Mouse (Mus musculus) cortical plate, adult 2 months (tissue): ENCODE data around the gene Vmn1r195. TPM values are rescaled to one million over a fixed set of nuclear protein-coding genes. Genes with fewer than 3 reads are reported as not detected.
"Not testable (repeated sequence)": the region's sequence is repeated elsewhere in the genome, so short reads cannot be mapped to it uniquely, and the experiment has no call there.

Source experiments
- H3K27ac ChIP-seq: fragments of 200-500 bp; 2 replicates; pipeline ENCODE4 v1.5.1; 2012; ENCODE audit warnings: low read length, control low read depth, inconsistent platforms; ENCODE audit not compliant: insufficient read depth
- H3K4me1 ChIP-seq: fragments of 200-500 bp; 2 replicates; pipeline ENCODE4 v1.6.1; 2011; ENCODE audit warnings: low read length; ENCODE audit not compliant: control insufficient read depth, insufficient read depth
- H3K4me3 ChIP-seq: fragments of 200-500 bp; 2 replicates; pipeline ENCODE4 v1.5.1; 2011; ENCODE audit warnings: mild to moderate bottlenecking, low read length, control low read depth; ENCODE audit not compliant: insufficient read depth
- CTCF ChIP-seq: fragments of 200-500 bp; IDR thresholded peaks from 2 replicates; pipeline ENCODE4 v1.5.1; 2011; ENCODE audit warnings: mild to moderate bottlenecking, control low read depth, low read length; ENCODE audit not compliant: insufficient read depth; ENCODE audit errors: extremely low read depth
- POLR2A ChIP-seq: fragments of 200-500 bp; IDR thresholded peaks from 2 replicates; pipeline ENCODE4 v1.6.1; 2011; ENCODE audit warnings: mild to moderate bottlenecking, low read length, control low read depth; ENCODE audit not compliant: insufficient read depth; ENCODE audit errors: extremely low read depth
- polyA plus RNA-seq: library from polyadenylated mRNA; depleted of rRNA; stranded (reverse); fragments of >200 nt; gene quantifications from 2 replicates; pipeline ENCODE4 v1.2.3, GENCODE M21; 2012; rRNA removed

The Vmn1r195 gene
- polyA plus RNA-seq, result not detected in 2 replicates

DNA sequence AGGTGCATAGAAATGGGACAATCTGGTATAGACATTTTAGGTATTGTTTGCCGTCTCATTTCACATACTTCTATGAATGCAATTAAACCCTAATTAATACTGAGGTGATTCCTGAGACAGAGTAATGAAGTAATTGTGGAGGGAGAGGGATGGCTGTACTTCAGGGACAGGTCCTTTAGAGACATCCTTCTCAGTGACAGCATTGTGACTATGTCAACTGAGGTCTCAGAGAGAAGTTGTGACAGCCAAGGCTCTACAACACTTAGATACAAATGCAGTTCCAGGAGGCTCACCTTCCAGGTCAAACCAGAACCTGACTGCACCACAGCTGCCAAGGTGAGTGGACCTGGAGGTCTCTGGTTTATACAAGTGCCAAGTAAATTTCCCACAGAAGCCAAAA lies at the start of gene Vmn1r195:
Gene Vmn1r195, plus strand, starts transcription at position 301 of the 400 bp plus-strand sequence.
- not testable (repeated sequence) for H3K27ac ChIP-seq, H3K4me1 ChIP-seq, H3K4me3 ChIP-seq

DNA sequence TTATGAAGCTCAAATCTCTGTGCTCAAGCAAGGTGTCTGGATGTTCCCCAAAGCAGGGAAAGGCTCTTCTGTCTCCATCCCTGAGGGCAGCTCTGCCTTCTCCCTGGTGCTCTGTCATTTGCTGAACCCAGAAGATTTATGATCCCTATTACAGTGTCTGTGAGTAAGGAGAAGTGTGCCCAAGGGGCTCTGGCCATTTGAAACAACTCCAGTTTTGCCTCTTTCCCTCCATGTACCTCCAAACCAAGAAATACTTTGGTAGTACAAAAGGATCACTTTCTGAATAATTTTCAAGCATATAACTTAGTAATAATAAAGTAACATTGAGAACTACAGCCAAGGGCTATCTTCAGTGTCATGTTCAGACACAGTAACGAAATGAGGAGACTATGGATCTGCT lies 47.3 kb upstream of the Vmn1r195 start, which contains the start of gene Vmn1r193:
Gene Vmn1r193, minus strand, starts transcription at position 101 of the 400 bp plus-strand sequence.
- not testable (repeated sequence) for H3K4me1 ChIP-seq, H3K4me3 ChIP-seq, H3K27ac ChIP-seq

DNA sequence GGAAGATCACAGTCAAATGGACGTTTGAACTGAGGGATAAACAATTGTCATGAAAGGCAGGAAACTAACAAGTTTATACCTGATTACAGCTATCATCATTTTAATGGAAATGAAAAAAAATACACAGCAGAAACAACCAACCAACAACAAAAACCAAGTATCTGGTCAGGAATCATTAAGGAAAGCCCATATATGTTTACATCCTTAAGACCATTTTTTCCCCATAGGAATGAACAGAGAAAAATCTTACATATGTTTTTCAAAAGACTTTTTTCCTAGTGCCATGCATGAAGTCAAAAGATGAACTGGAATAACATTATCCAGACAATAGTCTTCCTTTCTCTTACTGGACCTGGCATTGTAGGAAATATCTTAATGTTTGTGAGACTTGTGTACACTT lies 26.4 kb upstream of the Vmn1r195 start, which contains the start of gene Vmn1r194:
Gene Vmn1r194, plus strand, starts transcription at position 301 of the 400 bp plus-strand sequence.
- Histone ChIP-seq H3K27ac (no peak within 1 kb of the TSS), H3K4me1 (no peaks in the 10 kb centered on the region), H3K4me3 (no peak within 1 kb of the TSS)
- TF ChIP-seq POLR2A (no peak), CTCF (no peak)

DNA sequence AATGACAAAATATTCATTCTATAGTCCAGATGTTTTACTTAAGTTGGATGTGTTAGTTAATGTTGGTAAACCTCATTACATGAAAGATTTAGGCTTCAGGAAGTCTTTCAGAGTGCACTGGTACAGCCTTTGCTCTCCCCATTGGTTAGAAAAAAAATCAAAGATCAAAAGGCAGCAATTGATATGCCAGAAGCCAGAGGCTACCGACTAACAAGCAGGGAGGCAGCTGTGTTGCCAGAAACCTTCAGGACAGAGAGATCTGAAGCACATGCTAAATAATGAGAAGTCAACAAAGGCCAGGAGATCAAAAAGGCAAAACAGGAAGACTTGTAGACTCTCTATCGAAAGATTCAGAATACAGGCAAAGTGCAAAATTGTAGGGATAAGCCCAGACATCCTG lies 1.4 kb downstream of the Vmn1r195 start:
- Histone ChIP-seq H3K4me1 (no peaks in the 10 kb centered on the region), H3K4me3 (no peak overlapping the region), H3K27ac (no peak overlapping the region)
- no peak for TF ChIP-seq CTCF
- no peak for TF ChIP-seq POLR2A

DNA sequence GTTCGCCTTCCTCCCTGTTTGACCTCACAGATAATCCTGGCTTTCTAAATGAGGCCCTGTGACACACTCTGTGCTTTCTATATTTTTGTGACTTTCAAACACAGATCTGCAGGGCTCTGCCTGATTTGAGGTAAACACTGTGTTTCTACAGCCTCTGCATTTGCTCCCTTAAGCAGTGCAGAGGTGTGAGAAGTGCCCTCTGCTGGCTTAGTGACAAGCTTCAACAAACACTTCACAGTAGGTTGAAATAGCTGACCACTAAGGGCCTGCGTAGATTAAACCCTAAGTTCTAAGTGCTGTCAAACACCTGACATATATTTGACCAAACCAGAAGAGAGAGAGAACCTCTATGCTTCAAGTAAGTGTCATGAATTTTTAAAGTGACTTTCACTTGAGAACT lies 14.3 kb downstream of the Vmn1r195 start:
- TF ChIP-seq POLR2A, result no peak
- TF ChIP-seq CTCF, result no peak
- H3K4me1 ChIP-seq, result no peaks in the 10 kb centered on the region
- no peak overlapping the region for H3K4me3 ChIP-seq
- H3K27ac ChIP-seq, result no peak overlapping the region

DNA sequence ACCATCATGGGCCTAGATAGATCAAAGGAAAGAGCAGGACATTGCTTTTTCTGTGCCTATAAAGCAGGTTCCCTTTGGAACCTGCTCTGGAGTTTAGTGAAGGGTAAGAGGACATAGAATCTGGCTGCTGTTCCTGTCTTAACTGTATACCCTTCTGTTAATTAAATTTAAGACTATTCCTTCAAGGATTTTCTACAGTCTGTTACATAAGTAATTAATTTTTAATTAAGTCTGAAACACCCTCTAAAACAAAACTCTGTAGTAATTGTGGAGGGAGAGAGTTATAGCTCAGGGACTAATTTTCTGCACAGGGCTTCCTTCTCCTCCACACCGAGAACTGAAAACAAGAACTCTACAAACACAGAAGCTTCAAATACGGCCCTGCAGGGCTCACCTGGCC lies 19.3 kb downstream of the Vmn1r195 start, which contains the start of gene Vmn1r196:
Gene Vmn1r196, plus strand, starts transcription at position 301 of the 400 bp plus-strand sequence.
- TF ChIP-seq CTCF, result no peak
- TF ChIP-seq POLR2A, result no peak
- Histone ChIP-seq H3K4me1 (no peaks in the 10 kb centered on the region), H3K4me3 (no peak within 1 kb of the TSS), H3K27ac (no peak within 1 kb of the TSS)

DNA sequence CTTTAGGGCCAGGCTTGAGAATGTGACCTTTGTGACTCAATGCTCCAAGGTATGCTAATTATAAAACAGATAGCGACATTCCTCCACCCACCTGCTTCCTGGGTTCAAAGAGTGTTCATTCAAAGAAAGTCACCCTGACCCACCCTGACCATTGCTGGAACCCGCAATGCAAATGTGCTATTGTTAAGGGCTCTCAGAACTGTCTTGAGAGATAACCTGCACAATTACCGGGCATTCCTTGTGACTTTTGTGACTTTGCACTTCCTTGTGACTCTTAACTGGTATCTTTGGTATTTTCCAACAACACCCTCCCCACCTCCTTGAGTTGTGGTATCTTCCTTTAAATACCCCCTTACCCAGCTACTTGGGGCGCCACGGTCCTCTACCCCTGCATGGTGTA lies 37.8 kb downstream of the Vmn1r195 start:
- H3K4me3 ChIP-seq, H3K4me1 ChIP-seq, H3K27ac ChIP-seq: not testable (repeated sequence)

DNA sequence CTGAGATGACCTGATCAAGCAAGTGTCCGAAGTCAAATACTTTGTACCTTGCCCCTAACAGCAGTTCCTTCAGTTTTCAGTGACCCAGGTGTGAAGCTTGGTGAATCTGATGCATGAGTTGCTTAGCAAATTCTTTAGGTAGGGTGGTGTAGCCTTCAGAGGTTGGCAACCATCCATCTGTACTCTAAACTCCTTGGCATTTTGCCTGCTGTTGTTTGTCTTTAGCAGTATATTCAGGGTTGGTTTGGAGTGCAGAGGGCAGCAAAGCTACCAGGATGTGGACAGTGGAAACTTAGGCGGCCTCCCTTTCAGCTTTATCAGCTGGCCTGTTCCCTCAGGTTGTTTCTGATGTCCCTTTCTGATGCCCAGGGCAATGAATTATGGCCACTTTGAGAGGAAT lies 45.0 kb downstream of the Vmn1r195 start:
- H3K27ac ChIP-seq, result no peak overlapping the region
- no peaks in the 10 kb centered on the region for H3K4me1 ChIP-seq
- H3K4me3 ChIP-seq, result no peak overlapping the region
- TF ChIP-seq CTCF (no peak), POLR2A (no peak)

DNA sequence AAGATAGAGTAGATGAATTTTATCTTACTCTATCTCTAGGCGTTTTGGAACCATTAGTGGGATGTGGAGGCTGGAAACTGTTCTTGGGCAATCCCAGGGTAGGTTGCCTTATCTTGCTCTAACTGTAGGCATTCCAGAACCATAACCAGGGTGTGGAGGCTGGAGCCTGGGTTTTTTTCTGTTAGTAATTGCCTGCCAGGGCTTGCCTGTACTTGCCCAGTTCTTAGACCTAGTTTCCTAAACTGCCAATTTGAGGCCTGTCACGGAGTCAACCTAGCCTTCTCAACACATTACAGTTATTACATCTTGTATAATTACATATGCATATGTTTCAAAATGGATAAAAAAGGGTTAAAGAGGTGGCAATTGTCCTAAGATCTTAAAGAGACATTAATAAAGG lies 47.0 kb downstream of the Vmn1r195 start:
- Histone ChIP-seq H3K4me1 (no peaks in the 10 kb centered on the region), H3K27ac (no peak overlapping the region), H3K4me3 (no peak overlapping the region)
- no peak for TF ChIP-seq CTCF
- no peak for TF ChIP-seq POLR2A

DNA sequence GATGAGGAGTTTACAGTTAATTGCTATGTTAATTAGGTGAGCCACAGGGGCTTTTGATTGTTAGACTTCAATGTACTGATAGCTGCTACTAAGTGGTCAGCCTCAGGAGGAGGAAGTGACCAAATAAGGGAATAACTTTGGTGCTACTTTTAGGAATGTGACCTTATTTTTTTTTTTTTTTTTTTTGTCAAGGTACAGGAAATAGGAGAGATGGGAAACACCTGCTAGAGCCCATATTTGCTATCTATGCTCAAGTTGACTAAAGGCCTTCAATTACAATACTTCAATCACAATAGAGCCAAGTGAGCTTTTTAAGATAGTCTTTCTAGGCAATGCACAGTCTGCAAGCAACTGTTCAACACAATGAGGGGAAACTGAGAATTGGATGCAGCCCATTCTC lies 49.8 kb downstream of the Vmn1r195 start:
- Histone ChIP-seq H3K4me3 (no peak overlapping the region), H3K4me1 (no peaks in the 10 kb centered on the region), H3K27ac (no peak overlapping the region)
- no peak for TF ChIP-seq POLR2A
- TF ChIP-seq CTCF, result no peak

DNA sequence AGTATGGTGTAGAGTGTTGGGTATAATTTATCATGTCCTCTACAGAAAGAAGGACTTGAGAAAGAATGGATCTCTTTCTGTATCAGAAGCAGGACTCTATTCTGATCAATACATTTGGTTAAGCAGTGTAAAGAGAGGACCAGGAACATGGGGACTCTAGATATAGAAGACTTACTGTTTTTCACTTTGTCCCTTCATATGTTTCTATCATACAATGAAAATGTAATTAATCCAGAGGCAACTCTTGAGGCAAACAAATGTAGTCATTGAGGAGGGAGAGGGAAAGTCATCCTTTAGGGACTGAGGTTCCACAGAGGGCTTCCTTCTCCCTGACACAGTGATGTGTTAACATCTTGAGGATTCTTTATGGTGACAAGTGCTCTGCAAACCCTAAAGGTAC lies 54.0 kb downstream of the Vmn1r195 start, which contains the start of gene Vmn1r197:
Gene Vmn1r197, plus strand, starts transcription at position 301 of the 400 bp plus-strand sequence.
- H3K27ac ChIP-seq, result no peak within 1 kb of the TSS
- no peaks in the 10 kb centered on the region for H3K4me1 ChIP-seq
- TF ChIP-seq POLR2A, result no peak
- no peak for TF ChIP-seq CTCF
- no peak within 1 kb of the TSS for H3K4me3 ChIP-seq

Other genes with a start within 250 kb of the Vmn1r195 start
- 0.75 TPM in 1 of 2 replicates, not detected in the other for gene Hist1h2ah, start 235.0 kb upstream of the Vmn1r195 start, polyA plus RNA-seq
- gene Hist1h2bk, start 234.7 kb upstream of the Vmn1r195 start, polyA plus RNA-seq, result 0.50 and 0.64 TPM in 2 replicates
- 5.7 and 7.9 TPM in 2 replicates for gene Hist1h4i, start 229.2 kb upstream of the Vmn1r195 start, polyA plus RNA-seq
- gene Hist1h2ag, start 227.6 kb upstream of the Vmn1r195 start, polyA plus RNA-seq, result 0.63 and 1.1 TPM in 2 replicates
- 0.64 and 0.69 TPM in 2 replicates for gene Hist1h2bj, start 227.3 kb upstream of the Vmn1r195 start, polyA plus RNA-seq
- gene Vmn1r188, start 186.1 kb upstream of the Vmn1r195 start, polyA plus RNA-seq, result not detected in 2 replicates
- not detected in 2 replicates for gene Vmn1r189, start 164.7 kb upstream of the Vmn1r195 start, polyA plus RNA-seq
- gene Vmn1r191, start 86.6 kb upstream of the Vmn1r195 start, polyA plus RNA-seq, result not detected in 2 replicates
- not detected in 2 replicates for gene Vmn1r192, start 79.4 kb upstream of the Vmn1r195 start, polyA plus RNA-seq
- not detected in 2 replicates for gene Vmn1r193, start 47.4 kb upstream of the Vmn1r195 start, polyA plus RNA-seq
- gene Vmn1r194, start 26.3 kb upstream of the Vmn1r195 start, polyA plus RNA-seq, result not detected in 2 replicates
- gene Vmn1r196, start 19.4 kb downstream of the Vmn1r195 start, polyA plus RNA-seq, result not detected in 2 replicates
- gene Vmn1r197, start 54.1 kb downstream of the Vmn1r195 start, polyA plus RNA-seq, result not detected in 2 replicates
- not detected in 2 replicates for gene Vmn1r198, start 79.8 kb downstream of the Vmn1r195 start, polyA plus RNA-seq
- not detected in 2 replicates for gene Vmn1r199, start 109.3 kb downstream of the Vmn1r195 start, polyA plus RNA-seq
- not detected in 2 replicates for gene Vmn1r200, start 119.9 kb downstream of the Vmn1r195 start, polyA plus RNA-seq
- gene Vmn1r201, start 201.4 kb downstream of the Vmn1r195 start, polyA plus RNA-seq, result not detected in 2 replicates
- gene Vmn1r202, start 234.9 kb downstream of the Vmn1r195 start, polyA plus RNA-seq, result not detected in 2 replicates
- gene Vmn1r203, start 247.6 kb downstream of the Vmn1r195 start, polyA plus RNA-seq, result not detected in 2 replicates